Comparison of ENCODE assay signal across 8 mouse cellular contexts in genomic region chr16:30066852-30067301, GRCm38 (mm10). TPM values are rescaled to one million over a fixed set of nuclear protein-coding genes. Genes with fewer than 3 reads are reported as not detected.
DNase-seq lines count a peak whose midpoint lies in the region; ATAC-seq and TF ChIP-seq lines count a peak whose summit lies in the region.

No protein-coding gene starts in this region.

- peak; percentile 75 for DNase-seq in cerebellum, adult 11 months
- peak; percentile 84 for DNase-seq in embryo, embryonic 10.5 days (ENCODE audit: low spot score)
- DNase-seq in gastrocnemius, postnatal 36 days: peak; percentile 81 to 82
- peak; percentile 90 for DNase-seq in limb, embryonic 10.5 days (ENCODE audit: low spot score)
- DNase-seq in spleen, adult 2 months (ENCODE audit: low read depth in 1 of 2, low spot score in 2 of 2): peak; percentile 73 to 85

- H3K36me3 ChIP-seq in intestine, postnatal 0 days (ENCODE audit: control insufficient read depth, insufficient read depth): no peaks in the 10 kb centered on the region; the same call in 1 of the 2 replicates
- peaks cover 8% of the 10 kb centered on the region; the same call in 1 of the 2 replicates for H3K36me3 ChIP-seq in limb, embryonic 10.5 days
- no peaks in the 10 kb centered on the region for H3K36me3 ChIP-seq in midbrain, embryonic 12.5 days
- H3K36me3 ChIP-seq in spleen, adult 2 months (ENCODE audit: control insufficient read depth, insufficient read depth, low read length): peaks cover 6% of the 10 kb centered on the region

- ATAC-seq in cerebellum, adult (ENCODE audit: insufficient number of reproducible peaks, low FRiP score, low TSS enrichment): no peak; the same call in 1 of the 2 replicates
- peak; percentile 4; the same call in 1 of the 2 replicates for ATAC-seq in intestine, postnatal 0 days
- ATAC-seq in midbrain, embryonic 12.5 days (ENCODE audit: low FRiP score, low read depth): 0 out of 2 replicates have a peak, but pooled peaks have one; percentile 1

- peak overlapping the region; percentile 97 for H3K4me2 ChIP-seq in intestine, postnatal 0 days (replicated peaks; ENCODE audit: low read depth)
- peak overlapping the region; percentile 98 for H3K4me2 ChIP-seq in midbrain, embryonic 12.5 days (replicated peaks)

- TF ChIP-seq CTCF in intestine, postnatal 0 days (IDR thresholded peaks at IDR 0.05; ENCODE audit: low read depth): peak; percentile 80
- TF ChIP-seq CTCF in spleen, adult 2 months (IDR thresholded peaks at IDR 0.05; ENCODE audit: extremely low read depth, insufficient read depth, insufficient read length, insufficient replicate concordance): peak; percentile 62; the same call in 1 of the 2 replicates

- peak overlapping the region; percentile 76 for H3K9ac ChIP-seq in intestine, postnatal 0 days (ENCODE audit: low read depth, low read length)
- H3K9ac ChIP-seq in midbrain, embryonic 12.5 days (replicated peaks): peak overlapping the region; percentile 67

- intact Hi-C loops in gastrocnemius, postnatal 36 days (cut with DNase I): loop anchor here (2.0 kb wide), 1 partner anchor 332 kb away; no protein-coding TSS in a partner anchor

- 1% methylated on average over 45 of the region's 46 CpGs for WGBS in intestine, postnatal 0 days
- WGBS in limb, embryonic 10.5 days: under 1% methylated on average over 46 of the region's 46 CpGs
- under 1% methylated on average over 46 of the region's 46 CpGs for WGBS in midbrain, embryonic 12.5 days
- WGBS in spleen, adult 2 months: 1% methylated on average over 46 of the region's 46 CpGs

- H3K27me3 ChIP-seq in intestine, postnatal 0 days (replicated peaks; ENCODE audit: control insufficient read depth, insufficient read depth, low read length): no peaks in the 10 kb centered on the region
- H3K27me3 ChIP-seq in limb, embryonic 10.5 days (ENCODE audit: low read depth, poor library complexity, severe bottlenecking): peaks cover 4% of the 10 kb centered on the region; the same call in 1 of the 2 replicates
- H3K27me3 ChIP-seq in midbrain, embryonic 12.5 days: peaks cover 57% of the 10 kb centered on the region
- peaks cover 1% of the 10 kb centered on the region; the same call in 1 of the 2 replicates for H3K27me3 ChIP-seq in spleen, adult 2 months (ENCODE audit: control insufficient read depth, insufficient read depth, low read length)

- no peaks in the 10 kb centered on the region for H3K9me3 ChIP-seq in intestine, postnatal 0 days (ENCODE audit: control insufficient read depth)
- no peaks in the 10 kb centered on the region for H3K9me3 ChIP-seq in limb, embryonic 10.5 days (replicated peaks)
- no peaks in the 10 kb centered on the region for H3K9me3 ChIP-seq in midbrain, embryonic 12.5 days

- H3K27ac ChIP-seq in intestine, postnatal 0 days (ENCODE audit: low read depth, low read length): peak overlapping the region; percentile 88
- peak overlapping the region; percentile 99 for H3K27ac ChIP-seq in limb, embryonic 10.5 days
- peak overlapping the region; percentile 69 for H3K27ac ChIP-seq in midbrain, embryonic 12.5 days (replicated peaks)
- H3K27ac ChIP-seq in spleen, adult 2 months (ENCODE audit: insufficient read depth, low read length): peak overlapping the region; percentile 92

- TF ChIP-seq POLR2A in spleen, adult 2 months (IDR thresholded peaks at IDR 0.05; ENCODE audit: low read depth, low read length): no peak

- 0 out of 2 replicates have a peak, but pooled peaks cover 3% of the 10 kb centered on the region for H3K4me1 ChIP-seq in intestine, postnatal 0 days (replicated peaks; ENCODE audit: control insufficient read depth, insufficient read depth, low read length)
- peaks cover 75% of the 10 kb centered on the region for H3K4me1 ChIP-seq in limb, embryonic 10.5 days
- peaks cover 62% of the 10 kb centered on the region for H3K4me1 ChIP-seq in midbrain, embryonic 12.5 days
- peaks cover 24% of the 10 kb centered on the region for H3K4me1 ChIP-seq in spleen, adult 2 months (ENCODE audit: control insufficient read depth, insufficient read depth, insufficient read length)

- H3K4me3 ChIP-seq in intestine, postnatal 0 days (ENCODE audit: low read depth, low read length): peak overlapping the region; percentile 64
- H3K4me3 ChIP-seq in limb, embryonic 10.5 days: peak overlapping the region; percentile 79
- peak overlapping the region; percentile 67 for H3K4me3 ChIP-seq in midbrain, embryonic 12.5 days
- H3K4me3 ChIP-seq in spleen, adult 2 months (ENCODE audit: extremely low read depth, insufficient read depth, insufficient read length): peak overlapping the region; percentile 63

RNA-seq across cellular contexts. Expression of gene Hes1, which starts 2.7 kb away (rescaled TPM):
- total RNA-seq in gastrocnemius, postnatal 36 days (2021): 10 to 100 TPM; 11.4 to 12.3 TPM
- polyA plus RNA-seq in intestine, postnatal 0 days (2015; fragmentation: Nextera tagmentation; extraction: Ambion mirVana): 44.0 and 52.9 TPM in 2 replicates
- 39.5 and 45.5 TPM in 2 replicates for polyA plus RNA-seq in limb, embryonic 10.5 days (2016; fragmentation: Nextera tagmentation; extraction: Ambion mirVana)
- 30.5 and 37.9 TPM in 2 replicates for polyA plus RNA-seq in midbrain, embryonic 12.5 days (2016; fragmentation: Nextera tagmentation; extraction: Ambion mirVana)
- polyA plus RNA-seq in spleen, adult 2 months (2012; rRNA removed): 94.1 and 116 TPM in 2 replicates
